Mouse (Mus musculus) spleen, postnatal 36 days (tissue): ENCODE data around the gene Ccdc167.

Source experiments
- DNase-seq, 2 experiments: peaks; one replicate each; pipeline ENCODE4 v3.0.0; 2022; ENCODE audit warnings: low spot score in 2 of 2, mixed read lengths in 1 of 2

Gene Ccdc167

GRCm38 (mm10) chr17:29716732-29717445 lies at the start of gene Ccdc167:
Ccdc167 (minus strand) TSS chr17:29717044.
- peak; percentile 94 to 96 for DNase-seq

DNA sequence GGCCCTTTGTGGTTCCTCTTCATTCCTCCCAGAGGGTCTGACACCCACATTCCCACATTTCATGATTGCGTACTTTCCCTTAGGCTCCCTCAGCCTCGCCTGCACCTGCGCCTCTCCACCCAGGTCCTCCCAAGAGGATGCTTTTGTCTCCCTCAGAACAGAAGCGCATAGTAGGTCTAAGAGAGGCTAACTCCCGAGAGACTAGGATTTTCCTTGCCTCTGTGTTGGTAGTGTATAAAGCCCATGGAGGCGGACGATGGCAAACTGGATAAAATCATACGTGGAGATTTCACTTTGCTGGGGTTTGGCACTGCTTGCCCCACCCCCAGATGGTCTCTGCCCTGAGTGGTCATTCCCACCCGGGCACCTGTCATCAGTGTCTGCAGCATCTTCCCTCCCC lies 48.5 kb upstream of the Ccdc167 start:
- no peak for DNase-seq

DNA sequence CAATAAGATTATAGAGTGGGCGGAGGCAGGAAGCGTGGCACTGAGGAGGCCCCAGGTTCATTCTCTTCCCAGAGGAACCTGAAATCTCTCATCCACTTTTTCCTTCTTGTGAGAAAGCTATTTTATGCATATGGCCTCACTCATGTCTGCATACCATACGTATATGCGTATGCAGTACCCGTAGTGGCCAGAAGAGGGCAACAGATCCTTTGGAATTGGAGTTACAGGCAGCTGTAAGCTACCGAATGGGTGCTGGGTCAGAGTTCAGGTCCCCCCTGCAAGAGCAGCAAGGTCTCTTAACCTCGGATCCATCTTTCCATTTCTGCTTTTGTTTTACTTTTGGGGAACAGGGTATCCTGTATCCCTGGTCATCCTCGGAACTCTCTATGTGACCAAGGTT lies 45.7 kb upstream of the Ccdc167 start:
- DNase-seq, result peak; percentile 10 to 33

DNA sequence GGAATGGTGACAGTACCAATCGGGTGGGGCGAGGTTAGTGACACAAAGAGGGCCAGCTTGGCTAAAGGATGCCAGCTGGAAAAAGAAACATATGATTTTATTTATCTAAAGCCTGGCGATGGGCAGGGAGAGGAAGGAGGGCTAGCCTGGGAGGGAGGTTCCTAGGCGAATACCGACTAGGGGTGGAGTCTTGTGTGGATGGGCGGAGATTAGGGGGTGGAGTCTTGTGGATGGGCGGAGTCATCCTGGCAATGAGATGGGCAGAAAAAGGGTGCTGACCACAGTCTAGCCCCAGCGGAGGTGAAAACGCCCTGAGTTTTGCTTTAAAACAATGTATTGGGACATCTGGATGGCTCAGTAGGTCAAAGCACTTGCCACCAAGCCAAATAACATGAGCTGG lies 45.1 kb upstream of the Ccdc167 start:
- no peak for DNase-seq

- no peak for DNase-seq
Observed at GRCm38 (mm10) chr17:29760404-29761375, 43.8 kb upstream of the Ccdc167 start.

DNA sequence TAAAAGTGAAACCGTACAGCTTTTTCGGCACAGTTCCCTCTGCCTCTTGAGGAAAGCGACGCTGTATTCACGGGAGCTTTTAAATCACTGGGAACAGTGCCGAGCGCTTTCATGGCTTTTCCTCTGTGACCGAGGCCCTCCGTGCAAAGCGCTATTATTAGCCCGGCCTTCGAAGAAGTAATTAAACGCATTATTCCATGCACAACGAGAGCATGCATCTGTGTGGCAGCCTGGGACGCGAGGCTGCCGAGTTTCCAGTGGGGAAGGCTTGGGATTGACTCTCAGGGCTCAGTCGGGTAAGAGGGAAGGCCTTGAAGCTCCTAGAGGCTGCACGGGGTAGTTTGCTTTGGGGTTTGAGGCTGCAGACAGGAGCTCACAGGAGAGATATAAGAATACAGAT lies 43.1 kb upstream of the Ccdc167 start:
- DNase-seq, result no peak

GRCm38 (mm10) chr17:29756381-29756780 lies 39.5 kb upstream of the Ccdc167 start:
- no peak for DNase-seq

DNA sequence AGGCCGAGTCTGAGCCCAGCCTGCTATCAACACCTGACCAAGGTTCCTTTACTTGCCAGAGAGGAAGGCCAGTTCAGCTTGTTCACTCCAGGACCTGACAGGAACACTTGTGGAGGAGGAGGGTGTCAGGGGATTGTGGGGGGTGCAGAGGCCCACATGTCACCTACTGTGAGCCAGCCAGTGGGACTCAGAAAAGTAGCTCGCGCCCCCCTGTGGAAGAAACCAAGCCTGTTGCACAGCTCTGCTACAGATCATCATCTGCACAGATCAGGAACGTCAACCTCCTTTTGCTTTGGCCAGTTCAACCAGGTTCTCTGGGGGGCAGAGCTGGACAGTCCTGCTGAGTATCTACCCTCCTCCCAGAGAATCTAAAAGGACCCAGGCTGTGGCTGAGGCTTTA lies 37.7 kb upstream of the Ccdc167 start:
- DNase-seq, result no peak

DNA sequence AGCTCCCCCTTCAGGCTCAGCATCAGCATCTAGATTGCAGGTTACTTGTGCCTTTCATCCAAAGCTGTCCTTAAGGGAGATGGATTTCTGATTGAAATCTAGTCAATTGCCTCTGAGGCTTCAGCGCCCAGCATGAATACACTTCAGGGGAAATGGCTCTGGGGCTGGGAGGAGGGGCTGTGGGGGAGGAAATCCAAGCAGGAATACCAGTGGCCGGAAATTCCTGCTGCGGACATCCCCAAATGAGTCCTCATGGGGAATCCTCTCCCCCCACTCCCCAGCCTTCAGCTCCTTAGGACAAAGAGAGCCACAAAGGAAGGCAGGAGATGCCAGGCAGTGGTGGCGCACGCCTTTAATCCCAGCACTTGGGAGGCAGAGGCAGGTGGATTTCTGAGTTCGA lies 30.6 kb upstream of the Ccdc167 start:
- no peak for DNase-seq

- no peak for DNase-seq
Observed at GRCm38 (mm10) chr17:29737849-29738804, 21.3 kb upstream of the Ccdc167 start.

GRCm38 (mm10) chr17:29736448-29737014 lies 19.7 kb upstream of the Ccdc167 start:
- no peak for DNase-seq

DNA sequence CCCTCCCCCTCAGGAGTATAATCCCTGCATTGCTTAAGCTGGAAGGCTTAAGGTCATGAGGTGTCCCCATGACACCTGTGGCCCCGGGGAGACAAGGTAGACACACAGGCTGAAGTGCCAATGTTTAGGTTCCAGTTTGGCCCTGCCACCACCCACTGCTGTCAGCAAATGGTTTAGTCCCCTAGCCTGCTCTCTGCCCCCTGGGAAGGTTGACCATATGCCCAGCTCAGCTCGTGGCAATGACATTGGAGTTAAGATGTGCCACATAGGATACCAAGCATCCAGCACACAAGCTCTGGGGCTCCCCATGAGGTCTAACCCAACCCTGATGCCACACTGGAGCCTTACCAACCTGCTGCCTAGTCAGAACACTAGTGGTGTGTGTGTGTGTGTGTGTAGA lies 15.7 kb upstream of the Ccdc167 start:
- no peak for DNase-seq

GRCm38 (mm10) chr17:29731953-29732325 lies 15.1 kb upstream of the Ccdc167 start:
- no peak for DNase-seq

GRCm38 (mm10) chr17:29731266-29731952 lies 14.6 kb upstream of the Ccdc167 start:
- DNase-seq, result no peak

DNA sequence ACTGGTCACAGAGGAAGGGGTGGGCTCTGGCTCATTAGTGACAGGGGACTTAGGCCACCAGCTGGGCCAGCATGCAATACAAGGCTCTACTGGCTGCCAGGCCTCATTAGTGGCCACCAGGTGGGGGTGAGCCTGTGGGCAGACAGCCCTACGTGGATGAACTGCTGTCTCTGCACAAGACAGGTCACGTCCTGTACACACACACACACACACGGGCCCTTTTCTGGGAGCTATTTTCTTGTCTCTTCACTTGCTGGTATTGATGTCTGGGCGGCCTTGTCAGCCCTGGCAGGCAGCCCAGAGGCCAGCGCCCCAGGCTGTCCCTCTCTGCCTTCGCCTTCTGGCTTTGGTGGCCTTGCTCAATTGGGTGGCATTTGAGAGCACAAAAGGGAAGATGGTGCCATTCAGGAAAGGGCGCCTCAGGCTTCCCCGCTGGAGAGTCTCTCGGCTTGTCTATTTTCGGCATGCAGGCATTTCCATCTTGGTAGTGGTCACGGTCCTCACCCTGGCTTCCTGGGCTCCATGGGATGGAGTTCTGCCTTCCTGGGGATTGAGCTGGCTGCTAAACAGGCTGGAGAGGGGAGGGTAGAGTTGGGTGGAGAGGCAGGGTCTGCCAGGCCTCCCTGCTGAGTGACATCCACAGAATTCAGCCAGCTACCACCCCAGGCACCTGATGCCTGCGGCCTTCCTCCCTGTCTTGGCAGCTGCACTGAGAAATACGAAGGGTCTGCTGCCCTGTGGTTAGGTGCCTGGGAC lies 13.8 kb upstream of the Ccdc167 start:
- DNase-seq, result no peak

- no peak for DNase-seq
Observed at GRCm38 (mm10) chr17:29728082-29728481, 11.2 kb upstream of the Ccdc167 start.

- DNase-seq, result no peak
Observed at GRCm38 (mm10) chr17:29725027-29725620, 8.3 kb upstream of the Ccdc167 start.

GRCm38 (mm10) chr17:29724610-29725009 lies 7.8 kb upstream of the Ccdc167 start:
- DNase-seq, result no peak

GRCm38 (mm10) chr17:29720755-29721365 lies 4.0 kb upstream of the Ccdc167 start:
- peak in 1 of 2 experiments; percentile 27 for DNase-seq
